Mouse (Mus musculus) CD4-positive naive resting alpha-beta T cell, adult 57 days (primary cell): ENCODE data around the gene Foxb2. TPM values are rescaled to one million over a fixed set of nuclear protein-coding genes. Genes with fewer than 3 reads are reported as not detected.

ENCODE experiments used
- total RNA-seq: library from RNA; stranded (reverse); gene quantifications from one replicate; pipeline ENCODE4 v1.2.4, GENCODE M21; 2023

The Foxb2 gene
- not detected for total RNA-seq

GRCm38 (mm10) chr19:16873221-16873861 lies at the start of gene Foxb2:
TSS of gene Foxb2 (minus strand) at chr19:16873805.

Other genes with a start within 250 kb of the Foxb2 start
- gene Vps13a, start 92.9 kb downstream of the Foxb2 start, total RNA-seq, result 78.0 TPM
- not detected for gene Prune2, start 82.3 kb upstream of the Foxb2 start, total RNA-seq